Mouse (Mus musculus) intestine, postnatal 0 days (tissue): ENCODE results near the gene Olfr1408. TPM values are rescaled to one million over a fixed set of nuclear protein-coding genes. Genes with fewer than 3 reads are reported as not detected.

Experiments used
- ATAC-seq: fragments of 200-750 bp; cut with Nextera tagmentation; 2 replicates; pipeline ENCODE4 v1.8.0; 2017; ENCODE audit warnings: mild to moderate bottlenecking, moderate TSS enrichment, moderate library complexity
- H3K27ac ChIP-seq: fragments of 300-500 bp; sonication (generic); 2 replicates; pipeline ENCODE4 v1.5.1; 2014; ENCODE audit warnings: mild to moderate bottlenecking, low read depth, low read length, moderate library complexity
- H3K27me3 ChIP-seq: fragments of 300-500 bp; sonication (generic); replicated peaks from 2 replicates; pipeline ENCODE4 v1.6.1; 2014; ENCODE audit warnings: low read length, mixed read lengths; ENCODE audit not compliant: control insufficient read depth, insufficient read depth
- H3K36me3 ChIP-seq: fragments of 300-500 bp; sonication (generic); 2 replicates; pipeline ENCODE4 v1.6.1; 2014; ENCODE audit warnings: mild to moderate bottlenecking, moderate library complexity; ENCODE audit not compliant: control insufficient read depth, insufficient read depth
- H3K4me1 ChIP-seq: fragments of 300-500 bp; sonication (generic); replicated peaks from 2 replicates; pipeline ENCODE4 v1.6.1; 2014; ENCODE audit warnings: antibody characterized with exemption, low read length, mixed read lengths; ENCODE audit not compliant: control insufficient read depth, insufficient read depth
- H3K4me2 ChIP-seq: fragments of 300-500 bp; sonication (generic); replicated peaks from 2 replicates; pipeline ENCODE4 v1.6.1; 2014; ENCODE audit warnings: low read depth, mild to moderate bottlenecking, moderate library complexity
- H3K4me3 ChIP-seq: fragments of 300-500 bp; sonication (generic); 2 replicates; pipeline ENCODE4 v1.5.1; 2014; ENCODE audit warnings: low read depth, low read length
- H3K9ac ChIP-seq: fragments of 300-500 bp; sonication (generic); 2 replicates; pipeline ENCODE4 v1.6.1; 2014; ENCODE audit warnings: mild to moderate bottlenecking, low read depth, low read length
- H3K9me3 ChIP-seq: fragments of 300-500 bp; sonication (generic); 2 replicates; pipeline ENCODE4 v1.6.1; 2016; ENCODE audit warnings: mixed run types; ENCODE audit not compliant: control insufficient read depth
- CTCF ChIP-seq: sonication (generic); IDR thresholded peaks from 2 replicates; pipeline ENCODE4 v1.5.1; 2016; ENCODE audit warnings: low read depth, mild to moderate bottlenecking, control low read depth, antibody characterized with exemption, moderate library complexity
- WGBS: fragments of 180-500 bp; shearing (Covaris S2); extraction: QIAGEN DNeasy Blood & Tissue Kit; methylation state at CpG from one replicate; pipeline ENCODE4 v1.1.7; 2014; 5-methylcytosine and 5-hydroxymethylcytosine counted together
- polyA plus RNA-seq: library from polyadenylated mRNA; unstranded; fragments of >200 nt; fragmentation: Nextera tagmentation; extraction: Ambion mirVana; gene quantifications from 2 replicates; pipeline ENCODE4 v1.2.1, GENCODE M21; 2015

Olfr1408 gene
- polyA plus RNA-seq = not detected in 2 replicates

DNA sequence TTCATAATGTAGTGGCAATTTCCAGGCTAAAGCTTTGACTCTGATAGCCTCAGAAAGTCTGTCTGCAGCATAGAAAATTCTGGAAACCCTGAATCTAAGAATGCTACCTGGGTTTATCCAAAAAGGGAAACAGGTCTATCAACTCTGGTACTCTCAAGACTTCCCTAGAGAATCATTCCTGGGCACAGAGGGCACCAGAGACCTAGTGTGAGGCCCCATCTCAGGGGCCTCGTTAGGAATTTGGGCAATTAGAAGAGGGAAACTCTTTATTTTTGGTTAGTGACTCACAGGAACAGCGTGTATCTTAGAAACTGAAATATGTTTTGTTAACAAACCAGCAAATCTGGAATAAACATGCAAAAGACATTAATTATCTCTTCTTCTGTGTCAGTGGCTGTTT, at the start of gene Olfr1408:
Gene Olfr1408, minus strand, starts transcription at position 101 of the 400 bp plus-strand sequence.
- Histone ChIP-seq H3K4me2 (no peak within 1 kb of the TSS), H3K27me3 (no peaks in the 10 kb centered on the region), H3K4me3 (no peak within 1 kb of the TSS), H3K9me3 (no peaks in the 10 kb centered on the region), H3K4me1 (no peaks in the 10 kb centered on the region), H3K9ac (no peak within 1 kb of the TSS), H3K27ac (no peak within 1 kb of the TSS), H3K36me3 (no peaks in the 10 kb centered on the region)
- ATAC-seq = no peak
- no peak for TF ChIP-seq CTCF
- 59% methylated on average over 2 of the region's 2 CpGs for WGBS

- TF ChIP-seq CTCF = no peak
- no peak overlapping the region for H3K4me3 ChIP-seq
Measured at GRCm38 (mm10) chr1:173174154-173174842, 37.1 kb upstream of the Olfr1408 start.

More at GRCm38 (mm10) chr1:173174154-173174842, 37.1 kb upstream of the Olfr1408 start:
- Histone ChIP-seq H3K27ac (no peak overlapping the region), H3K4me2 (no peak overlapping the region), H3K9ac (no peak overlapping the region), H3K27me3 (no peaks in the 10 kb centered on the region), H3K4me1 (no peaks in the 10 kb centered on the region), H3K9me3 (no peaks in the 10 kb centered on the region), H3K36me3 (no peaks in the 10 kb centered on the region)
- ATAC-seq = no peak

Other genes with a start within 250 kb of the Olfr1408 start
- gene Apcs, start 242.3 kb downstream of the Olfr1408 start, polyA plus RNA-seq = 14.0 and 14.8 TPM in 2 replicates
- gene Olfr16, start 187.0 kb downstream of the Olfr1408 start, polyA plus RNA-seq = not detected in 2 replicates
- not detected in 2 replicates for gene Olfr1406, start 53.3 kb upstream of the Olfr1408 start, polyA plus RNA-seq
- gene Olfr218, start 60.4 kb upstream of the Olfr1408 start, polyA plus RNA-seq = not detected in 2 replicates
- not detected in 2 replicates for gene Olfr1404, start 75.0 kb upstream of the Olfr1408 start, polyA plus RNA-seq
- 0.25 TPM in 1 of 2 replicates, not detected in the other for gene Fcer1a, start 89.8 kb upstream of the Olfr1408 start, polyA plus RNA-seq
- gene Olfr418, start 128.6 kb upstream of the Olfr1408 start, polyA plus RNA-seq = not detected in 2 replicates
- 2.2 and 3.0 TPM in 2 replicates for gene Mptx2, start 140.4 kb upstream of the Olfr1408 start, polyA plus RNA-seq
- 0.66 and 1.5 TPM in 2 replicates for gene Ackr1, start 196.4 kb upstream of the Olfr1408 start, polyA plus RNA-seq
- gene Aim2, start 213.5 kb upstream of the Olfr1408 start, polyA plus RNA-seq = 2.0 and 3.1 TPM in 2 replicates
- gene Cadm3, start 230.3 kb upstream of the Olfr1408 start, polyA plus RNA-seq = 0.85 and 1.2 TPM in 2 replicates